Mouse (Mus musculus) megakaryocyte, embryonic 14.5 days (primary cell): Measurements from ENCODE around the gene Tas2r138.

ENCODE experiments used
- FLI1 ChIP-seq: IDR thresholded peaks from 2 replicates; pipeline ENCODE4 v1.6.1; 2012; ENCODE audit warnings: low read length, inconsistent platforms, mixed read lengths
- GATA1 ChIP-seq: IDR thresholded peaks from 3 replicates; pipeline ENCODE4 v1.6.1; 2012; ENCODE audit warnings: mixed read lengths, low read length, inconsistent platforms, borderline replicate concordance

DNA sequence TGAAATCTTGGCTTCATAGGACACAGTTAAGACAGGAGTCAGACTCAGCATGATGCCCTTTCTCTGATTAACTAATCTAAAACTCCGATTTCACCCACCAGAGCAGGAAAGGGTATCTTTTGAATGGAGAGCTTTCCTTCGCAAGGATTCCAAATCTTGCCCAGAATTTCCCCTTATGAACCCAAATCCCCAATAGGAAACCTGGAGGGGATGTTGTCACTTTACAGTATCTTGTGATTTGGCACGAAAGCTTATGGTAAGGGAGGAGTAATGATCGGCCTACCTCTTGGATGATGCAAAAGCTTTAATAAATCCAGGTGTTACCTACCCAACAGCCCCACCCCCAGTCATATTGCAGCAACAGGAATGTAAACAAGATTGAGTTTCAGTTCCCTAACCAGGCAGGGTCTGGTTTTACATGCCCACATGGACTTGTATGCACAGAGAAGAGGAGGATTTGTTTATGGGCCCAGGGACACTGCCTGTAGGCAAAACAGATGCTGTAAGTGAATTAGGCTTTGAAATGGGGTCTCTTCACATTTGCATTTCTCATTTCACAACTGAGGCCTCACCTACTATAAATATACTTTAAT lies at the start of gene Tas2r138:
- TF ChIP-seq GATA1 (no peak), FLI1 (no peak)
